Mouse (Mus musculus) adrenal gland, adult 8-10 months (tissue): Measurements from ENCODE around the gene Shroom3. TPM values are rescaled to one million over a fixed set of nuclear protein-coding genes. Genes with fewer than 3 reads are reported as not detected.
A peak's percentile ranks its signal among the peaks of the same experiment; 100 is the strongest.

ENCODE experiments used
- DNase-seq: peaks from one replicate; pipeline ENCODE4 v3.0.0; 2022
- total RNA-seq, 4 experiments: library from RNA; stranded (reverse); gene quantifications; 2 replicates each; pipeline ENCODE4 v1.2.4; 2022

Gene Shroom3
- total RNA-seq, 4 experiments from 2014 or later, result 9.0 to 12.4 (median 10.8) TPM

GRCm38 (mm10) chr5:92935883-92936282 is 252.6 kb downstream of the Shroom3 start:
- DNase-seq, result no peak

GRCm38 (mm10) chr5:92937701-92938100 is 254.5 kb downstream of the Shroom3 start:
- no peak for DNase-seq

DNA sequence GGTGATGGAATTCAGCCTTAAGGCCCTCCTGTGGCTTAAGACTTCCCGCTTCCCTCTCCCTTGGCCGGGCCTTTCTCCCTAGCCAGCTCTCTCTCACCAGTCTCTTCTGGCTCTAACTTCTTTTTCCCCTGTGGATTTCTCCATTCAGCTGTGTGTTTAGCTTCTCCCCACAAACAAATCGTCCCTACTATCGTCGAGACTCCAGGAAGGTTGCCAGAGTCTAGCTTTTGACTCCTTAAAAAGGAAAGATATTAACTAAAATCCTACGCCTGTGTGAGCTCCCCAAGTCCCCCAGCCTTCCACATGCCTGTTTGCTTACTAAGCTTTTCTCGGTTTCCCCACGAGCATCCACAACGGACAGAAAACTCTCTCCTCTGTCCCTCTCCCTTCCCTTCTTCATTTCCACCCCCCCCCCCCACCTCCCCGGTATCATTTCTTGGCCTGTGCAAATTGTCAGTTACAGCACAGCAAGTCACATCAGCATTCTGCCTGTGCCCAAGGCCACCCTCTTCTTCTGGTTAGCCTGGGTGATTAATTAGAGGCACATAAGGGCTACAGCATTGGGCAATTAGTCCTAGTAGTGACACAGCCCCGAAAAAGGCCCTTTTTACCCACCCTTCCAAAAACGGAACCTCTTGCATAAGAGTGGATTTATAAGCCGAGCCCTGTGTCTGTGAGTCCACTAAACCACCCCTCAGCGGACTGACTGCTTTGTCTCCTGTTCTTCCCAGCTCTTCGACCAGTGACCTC is 256.2 kb downstream of the Shroom3 start:
- DNase-seq, result peak; percentile 37

DNA sequence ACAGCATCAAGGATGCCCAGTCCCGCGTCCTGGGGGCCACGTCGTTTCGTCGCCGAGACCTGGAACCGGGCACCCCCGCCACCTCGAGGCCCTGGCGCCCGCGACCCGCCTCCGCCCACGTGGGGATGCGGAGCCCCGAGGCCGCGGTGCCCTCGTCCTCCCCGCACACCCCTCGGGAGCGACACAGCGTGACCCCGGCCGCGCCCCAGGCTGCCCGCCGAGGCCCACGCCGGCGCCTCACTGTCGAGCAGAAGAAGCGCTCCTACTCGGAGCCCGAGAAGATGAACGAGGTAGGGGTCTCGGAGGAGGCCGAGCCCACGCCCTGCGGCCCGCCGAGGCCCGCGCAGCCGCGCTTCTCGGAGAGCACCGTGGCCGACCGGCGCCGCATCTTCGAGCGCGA is 258.9 kb downstream of the Shroom3 start:
- no peak for DNase-seq

- DNase-seq, result no peak
These were observed 259.3 kb downstream of the Shroom3 start for GRCm38 (mm10) chr5:92942577-92942976.

DNA sequence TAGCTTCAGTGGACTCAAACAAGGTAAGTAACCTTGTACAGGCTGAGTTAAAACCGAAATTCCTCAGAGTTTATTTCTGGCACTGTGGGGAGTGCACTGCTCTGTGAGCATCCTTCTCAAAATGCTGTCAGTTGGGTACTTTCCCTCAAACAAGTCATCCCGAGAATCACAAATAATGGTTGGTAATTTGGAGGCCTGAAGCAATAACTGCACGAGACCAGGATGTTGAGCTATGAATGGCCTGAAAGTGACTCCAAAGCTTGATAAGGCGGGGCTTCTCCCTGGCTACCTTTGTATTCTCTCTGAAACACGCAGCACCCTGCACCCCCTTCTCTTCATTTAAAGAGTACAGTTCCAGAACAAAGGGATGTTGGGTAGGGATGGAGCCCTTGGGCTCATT is 261.6 kb downstream of the Shroom3 start:
- DNase-seq, result no peak

GRCm38 (mm10) chr5:92948972-92949745 is 265.9 kb downstream of the Shroom3 start:
- DNase-seq, result no peak

DNA sequence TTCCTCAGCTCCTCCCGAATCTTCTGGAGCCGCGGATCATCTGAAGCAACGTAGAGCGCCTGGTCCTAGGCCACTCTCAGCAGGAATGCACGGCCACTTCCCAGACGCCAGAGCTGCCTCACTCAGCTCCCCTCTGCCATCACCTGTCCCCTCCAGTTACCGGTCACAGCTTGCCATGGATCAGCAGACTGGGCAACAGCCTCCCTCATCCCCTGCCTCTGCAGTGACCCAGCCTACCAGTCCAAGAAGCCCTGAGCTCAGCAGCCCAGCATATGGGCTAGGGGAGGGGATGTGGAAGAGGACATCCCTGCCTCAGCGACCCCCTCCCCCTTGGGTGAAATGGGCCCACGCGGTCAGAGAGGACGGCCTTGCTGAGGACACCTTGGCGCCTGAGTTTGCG is 267.3 kb downstream of the Shroom3 start:
- DNase-seq, result no peak

DNA sequence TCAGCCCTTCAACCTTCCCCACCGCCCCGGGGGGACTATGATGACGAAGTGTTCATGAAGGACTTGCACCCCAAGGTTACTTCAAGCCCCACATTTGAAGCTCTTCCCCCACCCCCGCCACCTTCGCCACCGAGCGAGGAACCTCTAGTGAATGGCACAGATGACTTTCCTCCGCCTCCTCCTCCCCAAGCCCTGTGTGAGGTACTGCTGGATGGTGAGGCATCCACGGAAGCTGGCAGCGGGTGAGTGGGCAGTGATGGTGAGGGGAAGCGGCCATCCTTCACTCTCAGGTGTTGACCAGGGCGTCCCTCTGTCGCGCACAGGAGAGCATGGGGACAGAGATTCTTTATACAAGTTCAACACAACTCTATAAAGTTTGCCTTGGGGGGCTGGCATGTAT is 267.8 kb downstream of the Shroom3 start:
- no peak for DNase-seq

- no peak for DNase-seq
These were observed 270.6 kb downstream of the Shroom3 start for GRCm38 (mm10) chr5:92953865-92954264.

GRCm38 (mm10) chr5:92954323-92954722 is 271.1 kb downstream of the Shroom3 start:
- DNase-seq, result peak; percentile 61

GRCm38 (mm10) chr5:92954827-92955475 is 271.7 kb downstream of the Shroom3 start:
- no peak for DNase-seq

DNA sequence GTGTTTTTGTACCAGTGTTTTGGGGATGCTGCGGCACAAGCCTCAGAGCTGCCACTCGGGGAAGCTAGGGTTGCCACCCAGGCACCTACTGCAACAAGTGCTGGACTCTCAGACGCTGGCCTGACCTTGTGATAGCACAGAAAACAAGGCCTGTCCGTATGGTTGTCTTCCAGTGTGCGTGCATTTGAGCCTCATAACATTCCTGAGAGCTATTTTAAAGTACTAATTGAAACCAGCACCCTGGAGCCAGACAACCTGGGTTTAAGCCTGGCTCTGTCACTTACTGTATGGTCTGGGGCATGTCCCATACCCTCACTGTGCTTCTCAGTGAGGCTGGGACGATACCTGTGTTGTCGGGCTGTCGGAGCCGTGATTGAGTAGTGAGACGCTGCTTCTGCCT is 276.1 kb downstream of the Shroom3 start:
- DNase-seq, result no peak

DNA sequence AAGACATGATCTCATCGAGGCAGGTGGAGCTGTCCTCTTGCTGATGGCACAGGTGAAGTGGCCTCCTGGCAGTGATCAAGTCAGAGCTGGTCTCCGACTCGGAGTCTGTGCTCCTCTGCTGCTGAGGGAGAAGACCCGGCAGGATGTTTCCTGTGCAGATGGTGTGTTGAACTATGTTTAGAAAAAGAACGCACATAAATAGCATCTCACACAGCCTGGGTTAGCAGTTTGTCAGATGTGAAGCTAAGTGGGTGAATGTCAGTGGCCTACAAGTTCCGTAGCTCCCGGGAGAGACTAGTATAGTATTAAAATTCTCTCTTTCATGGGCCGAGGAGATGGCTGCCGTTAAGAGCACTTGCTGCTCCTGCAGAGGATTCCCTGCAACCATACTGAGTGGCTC is 276.5 kb downstream of the Shroom3 start:
- no peak for DNase-seq

GRCm38 (mm10) chr5:92961353-92961752 is 278.1 kb downstream of the Shroom3 start:
- no peak for DNase-seq

DNA sequence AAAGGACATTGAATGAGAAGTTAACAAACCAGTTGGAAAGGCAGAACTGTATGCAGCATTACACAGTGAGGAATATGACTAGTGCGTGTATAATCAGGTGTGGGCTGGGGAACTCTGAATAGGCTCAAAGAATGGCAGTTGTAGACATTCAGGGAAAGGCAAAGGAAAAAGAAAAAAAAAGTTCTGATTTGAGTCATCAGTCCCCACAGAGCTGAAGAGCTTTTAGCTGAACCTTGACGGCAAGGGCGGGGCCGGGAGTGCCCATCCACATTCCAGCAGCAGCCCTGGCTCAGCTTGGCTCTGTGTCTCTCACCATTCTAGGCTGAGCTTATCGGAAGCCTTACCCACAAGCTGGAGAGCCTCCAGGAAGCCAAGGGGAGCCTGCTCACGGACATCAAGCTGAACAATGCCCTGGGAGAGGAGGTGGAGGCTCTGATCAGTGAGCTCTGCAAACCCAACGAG is 278.6 kb downstream of the Shroom3 start:
- peak; percentile 50 for DNase-seq

DNA sequence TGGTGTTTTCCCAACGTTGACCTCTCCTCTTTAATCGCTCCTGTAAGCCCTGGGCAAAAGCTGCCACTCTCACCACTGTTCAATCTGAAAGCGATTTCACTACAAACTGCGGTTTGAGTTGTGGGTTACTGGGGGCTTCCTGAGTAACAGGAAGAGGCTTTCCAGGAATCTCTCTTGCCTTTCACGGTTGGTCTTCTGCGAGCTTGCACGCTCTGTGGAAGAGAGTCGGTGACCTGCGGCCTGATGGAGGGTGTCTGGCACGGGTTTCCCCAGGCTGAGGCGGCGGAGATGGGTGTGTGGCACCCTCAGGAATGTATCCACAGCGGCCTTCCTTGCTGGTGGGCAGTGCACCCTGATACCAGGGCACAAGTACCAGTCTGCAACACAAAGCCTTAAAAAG is 281.5 kb downstream of the Shroom3 start:
- DNase-seq, result no peak

- DNase-seq, result no peak
These were observed 283.9 kb downstream of the Shroom3 start for GRCm38 (mm10) chr5:92967143-92967542.

DNA sequence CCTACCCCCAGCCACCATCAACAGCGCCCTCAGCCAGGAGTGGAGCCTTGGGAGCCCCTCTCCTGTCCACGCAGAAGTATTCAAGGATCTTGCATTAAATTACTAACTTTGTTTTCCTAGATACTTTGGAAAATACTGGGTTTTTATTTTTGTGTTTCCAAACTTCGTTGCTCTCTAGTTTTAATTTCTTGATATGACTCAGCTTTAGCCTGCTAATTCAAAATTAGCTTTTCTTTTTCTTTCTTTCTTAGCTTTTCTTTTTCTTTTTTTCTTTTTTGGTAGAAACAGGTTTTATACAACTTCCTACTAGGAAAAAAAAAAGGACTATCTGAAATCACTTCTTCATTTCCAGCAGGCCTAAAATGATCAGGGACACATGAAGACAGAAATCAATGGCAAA is 284.7 kb downstream of the Shroom3 start:
- no peak for DNase-seq

DNA sequence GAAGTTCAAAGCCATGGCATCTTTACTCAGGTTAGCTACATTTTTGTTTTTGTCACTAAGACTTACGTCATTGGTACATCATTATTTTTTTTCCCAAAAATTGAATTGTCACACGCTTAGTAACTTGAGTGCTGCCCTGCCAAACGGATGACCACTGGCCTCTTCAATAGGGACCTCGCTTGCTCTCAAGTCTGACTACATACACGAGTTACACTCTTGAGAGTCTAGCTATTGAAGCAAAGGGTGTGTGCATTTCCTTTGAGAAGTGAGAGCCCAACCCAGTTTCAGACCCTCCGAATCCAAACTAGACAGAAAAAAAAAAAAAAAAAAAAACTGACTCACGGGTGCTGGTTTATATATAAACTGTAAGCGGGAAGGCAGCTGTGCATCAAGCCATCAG is 286.2 kb downstream of the Shroom3 start:
- DNase-seq, result no peak

DNA sequence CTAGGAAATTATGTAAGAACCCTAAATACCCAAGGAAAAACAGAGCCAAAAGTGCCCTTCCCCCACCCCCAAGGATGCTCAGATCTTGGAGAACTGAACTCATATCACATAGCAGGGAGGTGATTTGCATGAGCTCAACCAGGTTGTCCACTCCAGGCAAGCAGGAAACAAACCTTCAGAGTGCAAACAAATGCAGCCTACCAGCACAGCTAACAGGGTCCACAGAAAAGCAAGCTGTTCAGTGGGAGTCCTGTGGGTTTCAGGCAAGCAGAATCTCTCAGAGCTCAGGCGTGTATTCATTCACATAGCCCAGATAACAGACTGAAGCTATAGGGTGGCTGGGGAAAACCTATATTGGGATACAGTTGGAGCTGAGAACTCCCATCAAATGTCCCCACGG is 286.7 kb downstream of the Shroom3 start:
- no peak for DNase-seq

DNA sequence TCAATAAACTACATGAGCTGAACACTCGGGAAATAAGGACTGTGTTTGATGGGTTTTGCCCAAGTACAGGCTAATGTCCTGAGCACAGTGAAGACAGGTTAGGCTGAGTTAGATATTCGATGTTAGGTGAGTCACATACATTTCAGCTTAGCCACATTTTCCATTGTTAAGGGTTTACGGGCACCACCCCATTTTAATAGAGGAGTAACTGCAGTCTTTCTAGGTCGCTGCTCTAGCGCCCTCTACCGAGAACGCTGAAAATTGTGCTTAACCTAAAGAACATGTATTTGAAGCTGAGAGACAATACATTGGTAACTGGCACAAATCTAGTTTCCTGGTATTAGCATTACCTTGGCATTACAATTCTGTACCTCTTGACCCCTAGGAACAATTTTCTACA is 287.2 kb downstream of the Shroom3 start:
- DNase-seq, result no peak

DNA sequence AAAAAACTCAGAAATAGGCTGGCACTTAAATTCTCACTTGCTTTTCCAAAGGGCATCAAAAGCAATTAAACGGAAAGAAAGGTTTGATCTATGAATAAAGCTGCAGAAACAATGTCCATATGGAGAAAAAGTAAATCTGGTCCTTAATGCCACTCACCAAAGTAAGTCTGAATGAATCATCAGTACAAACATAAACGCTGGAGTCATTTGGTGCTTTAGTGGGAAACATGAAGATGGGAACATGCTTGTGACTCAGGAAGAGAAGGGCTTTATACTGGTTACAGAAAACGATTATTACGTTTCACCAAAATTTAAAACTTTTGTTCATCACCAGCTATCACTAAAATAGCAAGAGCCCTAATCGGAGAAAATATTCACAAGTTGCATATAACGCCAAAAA is 297.2 kb downstream of the Shroom3 start:
- no peak for DNase-seq
